Mouse (Mus musculus) limb, embryonic 15.5 days (tissue): ENCODE measurements around the gene Rtn4r. TPM values are rescaled to one million over a fixed set of nuclear protein-coding genes. Genes with fewer than 3 reads are reported as not detected.
A peak's percentile ranks its signal among the peaks of the same experiment; 100 is the strongest.

Source experiments
- ATAC-seq: fragments of 200-750 bp; cut with Nextera tagmentation; 2 replicates; pipeline ENCODE4 v1.8.0; 2017; ENCODE audit warnings: low read depth, moderate TSS enrichment; ENCODE audit not compliant: insufficient number of reproducible peaks, low FRiP score, low TSS enrichment
- H3K27ac ChIP-seq: fragments of 300-500 bp; sonication (generic); 2 replicates; pipeline ENCODE4 v1.5.1; 2015; ENCODE audit warnings: moderate library complexity, mild to moderate bottlenecking, inconsistent platforms
- H3K27me3 ChIP-seq: fragments of 300-500 bp; sonication (generic); 2 replicates; pipeline ENCODE4 v1.6.1; 2015; ENCODE audit warnings: inconsistent platforms
- H3K36me3 ChIP-seq: fragments of 300-500 bp; sonication (generic); 2 replicates; pipeline ENCODE4 v1.6.1; 2015; ENCODE audit warnings: inconsistent platforms
- H3K4me1 ChIP-seq: fragments of 300-500 bp; sonication (generic); 2 replicates; pipeline ENCODE4 v1.6.1; 2015; ENCODE audit warnings: inconsistent platforms
- H3K4me2 ChIP-seq: fragments of 300-500 bp; sonication (generic); 2 replicates; pipeline ENCODE4 v1.6.1; 2015; ENCODE audit warnings: mild to moderate bottlenecking, inconsistent platforms
- H3K4me3 ChIP-seq: fragments of 300-500 bp; sonication (generic); 2 replicates; pipeline ENCODE4 v1.5.1; 2015; ENCODE audit warnings: mild to moderate bottlenecking, inconsistent platforms
- H3K9ac ChIP-seq: fragments of 300-500 bp; sonication (generic); 2 replicates; pipeline ENCODE4 v1.6.1; 2015; ENCODE audit warnings: inconsistent platforms
- H3K9me3 ChIP-seq: fragments of 300-500 bp; sonication (generic); 2 replicates; pipeline ENCODE4 v1.6.1; 2016; ENCODE audit warnings: inconsistent platforms
- WGBS: fragments of 180-500 bp; shearing (Covaris S2); methylation state at CpG from one replicate; pipeline ENCODE4 v1.1.7; 2015; 5-methylcytosine and 5-hydroxymethylcytosine counted together
- polyA plus RNA-seq: library from polyadenylated mRNA; unstranded; fragments of >200 nt; fragmentation: Nextera tagmentation; extraction: Ambion mirVana; gene quantifications from 2 replicates; pipeline ENCODE4 v1.2.1, GENCODE M21; 2015

The Rtn4r gene
- polyA plus RNA-seq, 1 experiment from 2014 or later: 7.9 TPM

DNA sequence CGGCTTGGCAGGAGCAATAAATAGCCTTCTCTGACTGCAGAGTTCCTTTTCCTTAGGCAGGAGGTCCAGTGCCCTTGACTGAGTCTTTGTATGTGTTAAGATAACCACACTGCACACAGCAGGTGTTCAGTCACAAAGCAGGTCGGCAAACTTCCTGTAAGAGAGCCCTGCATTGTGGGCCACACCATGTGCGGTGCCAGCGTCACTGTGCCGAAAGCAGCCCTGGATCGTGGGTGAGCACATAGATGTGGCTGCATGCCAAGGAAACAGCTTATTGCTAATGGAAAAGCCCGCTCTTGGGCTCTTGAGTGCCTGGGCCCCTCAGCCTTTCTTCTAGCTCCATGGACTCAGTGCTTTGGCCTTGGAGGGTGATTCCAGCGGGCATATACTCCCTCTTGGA lies 16.8 kb downstream of the Rtn4r start:
- WGBS: 52% methylated on average over 8 of the region's 8 CpGs
- no peaks in the 10 kb centered on the region for H3K36me3 ChIP-seq
- H3K4me2 ChIP-seq: no peak overlapping the region
- no peak for ATAC-seq
- no peaks in the 10 kb centered on the region for H3K27me3 ChIP-seq
- H3K4me3 ChIP-seq: no peak overlapping the region
- no peaks in the 10 kb centered on the region for H3K9me3 ChIP-seq
- peaks cover 21% of the 10 kb centered on the region for H3K4me1 ChIP-seq
- H3K9ac ChIP-seq: no peak overlapping the region
- 0 out of 2 replicates have a peak overlapping the region, but pooled peaks have one; percentile 8 for H3K27ac ChIP-seq

DNA sequence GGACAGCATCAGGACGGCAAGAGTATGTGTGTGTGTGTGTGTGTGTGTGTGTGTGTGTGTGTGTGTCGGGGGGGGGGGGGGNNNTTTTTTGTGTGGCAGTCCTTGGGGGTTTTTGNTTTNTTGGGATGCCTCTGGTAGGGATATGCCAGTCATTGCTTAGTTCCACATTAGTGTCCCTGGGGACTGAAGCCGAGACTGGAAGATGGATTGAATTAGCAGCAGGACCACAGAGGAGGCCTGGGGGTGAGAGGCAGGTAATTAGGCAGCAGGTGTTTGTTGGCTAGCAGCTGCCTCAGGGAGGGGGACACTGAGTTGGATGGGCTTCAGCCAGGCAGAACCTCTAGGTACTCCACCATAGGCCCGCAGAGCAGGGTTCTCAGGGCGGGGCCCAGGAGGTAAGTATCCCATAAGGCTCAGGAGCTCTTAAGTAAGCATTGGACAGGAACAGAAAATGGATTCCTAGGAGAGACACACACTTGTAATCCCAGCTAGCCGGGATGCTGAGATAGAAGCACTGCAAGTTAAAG lies 18.0 kb downstream of the Rtn4r start:
- Histone ChIP-seq H3K4me2 (no peak overlapping the region), H3K27ac (no peak overlapping the region), H3K9ac (no peak overlapping the region), H3K4me3 (no peak overlapping the region), H3K36me3 (no peaks in the 10 kb centered on the region), H3K9me3 (no peaks in the 10 kb centered on the region), H3K27me3 (no peaks in the 10 kb centered on the region), H3K4me1 (peaks cover 27% of the 10 kb centered on the region)
- no peak for ATAC-seq
- WGBS: 60% methylated on average over 6 of the region's 6 CpGs

DNA sequence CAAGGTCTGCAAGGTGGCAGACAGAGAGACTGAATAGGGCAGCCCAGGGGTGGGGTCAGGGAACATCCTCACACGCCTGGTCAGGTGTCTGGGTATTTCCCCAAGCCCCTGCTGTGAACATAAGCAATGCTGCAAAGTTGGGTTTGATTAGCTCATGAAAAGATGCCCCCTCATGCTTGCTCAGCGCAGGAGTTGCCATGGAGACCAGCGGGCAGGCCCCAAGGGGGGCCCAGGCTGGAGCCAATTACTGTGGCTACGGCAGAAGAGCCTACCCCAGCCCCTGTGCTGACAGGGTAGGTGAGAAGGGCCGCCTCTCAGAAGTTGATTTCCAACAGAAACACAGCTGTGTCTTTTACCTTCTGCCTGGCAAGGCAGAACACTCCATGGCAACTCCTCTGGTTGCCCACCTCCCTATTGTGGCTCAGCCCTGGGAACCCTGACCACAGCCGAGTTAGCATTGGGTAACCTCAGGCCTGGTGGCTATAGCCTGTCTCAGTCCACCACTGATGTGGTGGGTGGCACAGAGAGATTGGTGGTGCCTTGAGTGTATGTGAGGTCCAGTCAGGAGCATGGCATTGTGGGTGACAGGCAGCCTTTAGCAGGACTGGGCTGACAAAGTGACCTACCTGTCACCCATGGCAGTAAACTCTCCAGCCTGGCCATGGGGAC lies 20.9 kb downstream of the Rtn4r start:
- Histone ChIP-seq H3K9ac (no peak overlapping the region), H3K9me3 (no peaks in the 10 kb centered on the region), H3K27me3 (no peaks in the 10 kb centered on the region), H3K4me1 (peaks cover 41% of the 10 kb centered on the region), H3K4me2 (no peak overlapping the region), H3K27ac (no peak overlapping the region), H3K36me3 (peaks cover 3% of the 10 kb centered on the region; the same call in 1 of the 2 replicates), H3K4me3 (no peak overlapping the region)
- ATAC-seq: no peak
- WGBS: 30% methylated on average over 6 of the region's 6 CpGs

DNA sequence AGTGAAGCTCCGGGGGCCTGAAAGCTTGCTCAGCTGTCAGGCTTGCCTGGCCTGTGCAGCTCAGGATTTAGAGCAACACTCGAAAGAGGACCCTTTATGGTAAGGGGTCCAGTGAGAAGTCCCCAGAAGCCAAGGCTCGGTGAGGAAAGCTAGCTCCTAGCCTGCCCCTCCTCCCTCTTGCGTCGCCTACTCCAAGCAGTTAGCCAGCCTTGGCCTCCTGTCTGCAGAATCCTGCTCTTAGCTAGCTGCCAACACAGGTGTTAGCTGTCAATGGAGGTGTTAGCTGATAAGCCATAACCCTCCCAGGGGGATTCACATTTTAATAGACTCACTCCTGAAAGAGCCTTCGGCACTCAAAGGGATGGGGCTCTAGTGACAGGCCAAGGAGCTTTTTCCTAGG lies 21.8 kb downstream of the Rtn4r start:
- Histone ChIP-seq H3K4me1 (peaks cover 47% of the 10 kb centered on the region), H3K27ac (no peak overlapping the region), H3K4me2 (no peak overlapping the region), H3K4me3 (no peak overlapping the region), H3K9ac (no peak overlapping the region), H3K9me3 (no peaks in the 10 kb centered on the region), H3K27me3 (no peaks in the 10 kb centered on the region), H3K36me3 (peaks cover 3% of the 10 kb centered on the region; the same call in 1 of the 2 replicates)
- WGBS: 32% methylated on average over 6 of the region's 6 CpGs
- no peak for ATAC-seq

DNA sequence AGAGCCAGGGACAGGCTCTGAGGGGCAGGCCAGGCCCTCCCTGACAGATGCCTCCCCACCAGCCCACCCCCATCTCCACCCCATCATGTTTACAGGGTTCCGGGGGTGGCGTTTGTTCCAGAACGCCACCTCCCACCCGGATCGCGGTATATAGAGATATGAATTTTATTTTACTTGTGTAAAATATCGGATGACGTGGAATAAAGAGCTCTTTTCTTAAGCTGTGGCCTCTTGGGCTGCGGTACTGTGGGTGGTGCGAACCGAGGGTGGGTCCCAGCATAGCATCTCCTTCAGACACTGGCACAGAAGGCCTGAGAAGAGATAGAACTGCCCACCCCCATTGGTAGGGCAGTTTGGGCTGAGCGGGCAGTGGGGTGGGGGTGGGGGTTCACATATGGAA lies 24.7 kb downstream of the Rtn4r start:
- Histone ChIP-seq H3K4me1 (peaks cover 63% of the 10 kb centered on the region), H3K27me3 (no peaks in the 10 kb centered on the region), H3K9ac (no peak overlapping the region), H3K27ac (no peak overlapping the region), H3K36me3 (peaks cover 3% of the 10 kb centered on the region; the same call in 1 of the 2 replicates), H3K4me2 (no peak overlapping the region), H3K4me3 (no peak overlapping the region), H3K9me3 (no peaks in the 10 kb centered on the region)
- WGBS: 78% methylated on average over 12 of the region's 12 CpGs
- no peak for ATAC-seq

DNA sequence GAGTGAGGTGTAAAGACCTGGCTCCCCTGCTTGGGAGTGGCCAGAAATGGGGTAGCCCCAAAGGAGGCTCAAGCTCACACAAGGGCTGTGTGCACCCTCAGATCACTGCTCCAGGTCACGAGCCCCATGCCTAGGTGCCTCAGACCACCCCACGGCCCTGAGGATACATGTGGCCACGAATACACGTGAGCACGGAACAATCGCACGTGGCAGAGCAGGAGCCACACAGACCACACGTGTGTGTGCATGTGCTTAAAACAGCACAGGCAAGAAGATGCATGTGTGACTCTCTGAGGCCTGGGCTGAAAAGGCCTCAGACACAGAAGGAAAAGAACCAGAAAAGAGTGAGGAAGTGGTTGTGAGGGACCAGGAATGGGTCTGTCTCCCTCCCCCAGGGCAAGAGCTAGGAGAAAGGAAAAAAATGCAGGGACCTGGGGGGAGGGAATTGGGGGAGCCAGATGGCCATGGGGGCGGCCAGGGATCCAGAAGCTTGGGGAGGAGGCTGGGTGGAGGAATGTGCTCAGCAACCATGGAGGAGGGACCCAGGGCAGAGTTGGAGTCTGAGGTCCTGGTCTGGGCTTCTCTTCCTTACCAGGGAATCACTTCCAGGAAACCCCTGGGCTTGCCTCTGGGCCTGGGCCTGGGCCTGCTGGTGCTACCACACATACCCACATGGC lies 25.5 kb downstream of the Rtn4r start:
- peaks cover 3% of the 10 kb centered on the region; the same call in 1 of the 2 replicates for H3K36me3 ChIP-seq
- no peak overlapping the region for H3K9ac ChIP-seq
- H3K27me3 ChIP-seq: no peaks in the 10 kb centered on the region
- peaks cover 62% of the 10 kb centered on the region for H3K4me1 ChIP-seq
- no peak overlapping the region for H3K4me3 ChIP-seq
- no peaks in the 10 kb centered on the region for H3K9me3 ChIP-seq
- H3K27ac ChIP-seq: no peak overlapping the region
- 77% methylated on average over 9 of the region's 9 CpGs for WGBS
- no peak overlapping the region for H3K4me2 ChIP-seq
- no peak for ATAC-seq

DNA sequence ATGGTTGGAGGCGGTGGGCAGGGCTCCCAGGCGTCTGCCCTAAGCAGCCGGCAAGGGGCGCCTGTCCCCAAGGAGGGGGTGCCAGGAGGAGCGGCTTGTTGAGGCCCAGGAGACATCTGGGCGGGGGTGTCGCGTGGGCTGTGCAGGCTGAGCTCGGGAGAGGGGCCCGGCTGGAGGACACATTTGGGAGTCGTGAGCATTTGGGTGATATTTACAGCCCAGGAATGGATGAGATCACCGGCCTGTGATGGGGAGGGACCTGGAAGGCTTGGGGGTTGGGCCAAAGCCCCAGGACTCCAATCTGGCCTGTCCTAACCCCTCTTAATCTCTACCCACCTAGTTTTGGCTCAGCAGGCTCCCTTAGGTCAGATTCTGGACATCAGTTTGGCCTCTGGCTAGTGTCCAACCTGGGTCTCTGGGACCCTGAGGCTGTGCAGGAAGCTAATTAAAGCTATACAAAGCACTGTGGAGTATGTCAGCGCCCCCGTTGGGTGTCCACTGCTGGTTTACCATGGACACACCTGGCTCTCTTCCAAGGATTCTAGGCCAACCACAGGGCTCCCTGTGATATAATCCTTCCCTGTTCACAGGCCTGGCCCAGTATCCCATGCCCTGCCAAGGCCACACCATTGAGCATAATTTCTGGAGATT lies 27.2 kb downstream of the Rtn4r start:
- no peaks in the 10 kb centered on the region for H3K27me3 ChIP-seq
- 0 out of 2 replicates have a peak overlapping the region, but pooled peaks have one; percentile 7 for H3K4me2 ChIP-seq
- H3K27ac ChIP-seq: no peak overlapping the region
- ATAC-seq: peak; percentile 42; the same call in 1 of the 2 replicates
- H3K36me3 ChIP-seq: peaks cover 3% of the 10 kb centered on the region; the same call in 1 of the 2 replicates
- H3K4me3 ChIP-seq: no peak overlapping the region
- H3K4me1 ChIP-seq: peaks cover 45% of the 10 kb centered on the region
- 18% methylated on average over 14 of the region's 14 CpGs for WGBS
- peak overlapping the region; percentile 14; the same call in 1 of the 2 replicates for H3K9ac ChIP-seq
- no peaks in the 10 kb centered on the region for H3K9me3 ChIP-seq

DNA sequence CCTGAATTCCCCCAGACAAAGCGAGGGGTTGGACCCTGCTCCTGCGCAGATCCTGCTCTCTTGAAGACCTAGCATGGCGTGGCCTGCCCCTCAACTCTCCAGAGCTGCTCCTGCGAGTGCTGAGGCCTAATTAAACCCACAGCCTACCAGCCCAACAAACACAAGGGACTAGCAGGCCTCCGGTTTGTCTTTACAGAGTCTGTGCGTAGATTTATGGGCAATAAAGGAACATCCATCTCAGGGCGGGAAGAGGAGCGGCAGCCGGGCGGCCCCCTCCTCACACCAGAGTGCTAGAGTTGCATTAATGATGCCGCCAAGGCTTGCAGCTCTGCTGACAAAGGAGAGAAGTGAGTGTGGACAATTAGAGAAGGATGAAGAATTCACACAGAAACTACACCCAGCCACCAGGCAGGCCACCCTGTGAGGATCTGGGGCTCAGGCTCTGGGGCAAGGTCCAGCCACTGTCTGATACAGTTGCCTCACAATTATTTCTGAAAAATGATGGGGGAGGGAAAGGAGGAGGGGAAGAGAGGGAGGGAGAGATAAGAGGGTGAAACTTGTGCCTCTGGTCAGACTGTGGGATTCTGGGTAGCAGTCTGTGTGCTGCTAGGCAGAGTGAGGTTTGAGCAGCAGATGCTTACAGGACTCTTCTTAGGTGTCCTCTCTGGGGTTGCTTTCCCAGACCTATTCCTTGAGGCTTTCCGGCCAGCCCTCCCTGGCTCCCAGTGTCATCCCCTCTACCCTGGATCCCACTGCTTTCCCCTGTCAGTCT lies 29.3 kb downstream of the Rtn4r start:
- Histone ChIP-seq H3K4me2 (no peak overlapping the region), H3K4me1 (peaks cover 58% of the 10 kb centered on the region), H3K27me3 (no peaks in the 10 kb centered on the region), H3K36me3 (no peaks in the 10 kb centered on the region), H3K27ac (no peak overlapping the region), H3K9me3 (no peaks in the 10 kb centered on the region), H3K9ac (no peak overlapping the region), H3K4me3 (no peak overlapping the region)
- no peak for ATAC-seq
- WGBS: 41% methylated on average over 12 of the region's 12 CpGs

DNA sequence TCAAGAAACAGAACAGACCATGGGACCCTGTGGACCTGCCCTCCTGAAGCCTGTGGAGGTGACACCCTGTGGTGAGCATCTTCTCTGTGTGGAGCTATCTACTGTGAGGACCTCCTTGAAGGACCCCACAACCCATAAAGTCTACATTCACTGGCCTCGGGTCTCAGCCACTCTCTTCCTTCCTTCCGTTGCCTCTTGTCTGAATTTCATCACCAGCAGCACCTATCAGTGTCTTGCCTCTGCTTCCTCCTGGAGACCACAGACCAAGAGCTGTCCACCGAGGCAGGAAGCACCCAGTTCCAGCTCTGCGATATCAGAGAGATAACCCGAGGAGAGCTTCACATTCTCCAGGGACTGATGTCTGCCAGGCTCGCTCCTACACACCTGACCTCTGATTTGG lies 31.8 kb downstream of the Rtn4r start:
- WGBS: 77% methylated on average over 6 of the region's 6 CpGs

DNA sequence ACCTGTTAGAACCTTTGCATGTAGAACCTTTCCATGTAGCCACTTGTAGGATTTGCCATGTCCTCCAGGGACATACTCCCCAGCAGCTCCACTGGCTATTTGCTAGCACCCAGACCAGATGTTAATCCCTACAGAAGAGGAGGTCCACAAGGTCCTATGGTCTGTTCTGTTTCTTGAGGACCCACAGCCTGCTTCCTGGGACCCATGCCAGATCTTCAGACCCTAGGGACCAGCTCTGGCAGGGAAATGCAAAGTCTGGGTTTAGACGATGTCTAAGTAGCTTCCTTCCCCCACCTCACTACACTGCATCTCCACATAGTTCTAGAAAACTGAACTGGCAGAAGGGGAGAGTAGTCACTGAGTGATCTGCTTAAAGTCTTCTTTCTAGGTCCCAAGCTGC lies 32.3 kb downstream of the Rtn4r start:
- H3K36me3 ChIP-seq: no peaks in the 10 kb centered on the region
- H3K4me3 ChIP-seq: no peak overlapping the region
- no peak overlapping the region for H3K4me2 ChIP-seq
- no peak overlapping the region for H3K27ac ChIP-seq
- H3K9ac ChIP-seq: no peak overlapping the region
- no peaks in the 10 kb centered on the region for H3K27me3 ChIP-seq
- peaks cover 50% of the 10 kb centered on the region for H3K4me1 ChIP-seq
- no peaks in the 10 kb centered on the region for H3K9me3 ChIP-seq
- ATAC-seq: no peak
- 12% methylated on average over 1 of the region's 1 CpGs for WGBS

More for the DNA sequence above, 31.8 kb downstream of the Rtn4r start:
- no peak for ATAC-seq
- no peak overlapping the region for H3K9ac ChIP-seq
- H3K27me3 ChIP-seq: no peaks in the 10 kb centered on the region
- no peak overlapping the region for H3K4me2 ChIP-seq
- H3K9me3 ChIP-seq: no peaks in the 10 kb centered on the region
- no peak overlapping the region for H3K27ac ChIP-seq
- no peaks in the 10 kb centered on the region for H3K36me3 ChIP-seq
- H3K4me3 ChIP-seq: no peak overlapping the region
- H3K4me1 ChIP-seq: peaks cover 50% of the 10 kb centered on the region

DNA sequence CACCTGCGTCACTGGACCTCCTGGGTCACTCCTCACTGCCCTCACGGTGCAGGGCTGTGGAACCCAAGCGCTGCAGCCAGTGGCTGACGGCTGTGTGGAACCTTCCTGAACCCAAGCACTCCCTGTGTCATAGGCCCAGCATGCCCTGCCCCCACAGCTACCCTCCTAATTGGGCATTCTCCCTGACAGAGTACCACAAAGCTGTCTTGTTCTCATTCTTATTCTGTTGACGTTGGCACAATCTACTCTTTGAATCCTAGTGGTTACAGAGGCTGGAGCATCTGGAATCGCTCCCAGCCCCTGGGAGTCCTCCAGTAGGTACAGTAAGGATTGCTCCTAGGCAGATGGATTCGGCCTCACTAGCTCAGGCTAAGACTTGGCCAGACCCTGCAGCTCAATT lies 33.1 kb downstream of the Rtn4r start:
- Histone ChIP-seq H3K9me3 (no peaks in the 10 kb centered on the region), H3K4me1 (peaks cover 46% of the 10 kb centered on the region), H3K4me3 (no peak overlapping the region), H3K4me2 (no peak overlapping the region), H3K9ac (no peak overlapping the region), H3K27me3 (no peaks in the 10 kb centered on the region), H3K36me3 (no peaks in the 10 kb centered on the region), H3K27ac (0 out of 2 replicates have a peak overlapping the region, but pooled peaks have one; percentile 8)
- WGBS: 58% methylated on average over 7 of the region's 7 CpGs
- ATAC-seq: no peak; the same call in 1 of the 2 replicates
